Mouse (Mus musculus): Measurements from ENCODE around the gene 1700016K19Rik. TPM values are rescaled to one million over a fixed set of nuclear protein-coding genes. Genes with fewer than 3 reads are reported as not detected.
A peak's percentile ranks its signal among the peaks of the same experiment; 100 is the strongest.

1700016K19Rik gene
- 0.12 TPM in 1 of 2 replicates, not detected in the other for polyA plus RNA-seq (2016; fragmentation: Nextera tagmentation; extraction: Ambion mirVana)

GRCm38 (mm10) chr11:75999440-76000155, at the start of gene 1700016K19Rik:
Gene 1700016K19Rik (plus strand): TSS chr11:75999912.
- 14% methylated on average over 36 of the region's 36 CpGs for WGBS
- Histone ChIP-seq H3K4me1 (peaks cover 8% of the 10 kb centered on the region), H3K4me3 (peak within 1 kb of the TSS; percentile 72), H3K36me3 (no peaks in the 10 kb centered on the region), H3K27me3 (ENCODE audit: low read depth, poor library complexity, severe bottlenecking) (peaks cover 34% of the 10 kb centered on the region), H3K27ac (replicated peaks) (no peak within 1 kb of the TSS; the same call in 1 of the 2 replicates), H3K9me3 (replicated peaks) (no peaks in the 10 kb centered on the region)
- DNase-seq (ENCODE audit: low spot score), result peak; percentile 74

- H3K27me3 ChIP-seq (ENCODE audit: low read depth, poor library complexity, severe bottlenecking), result 0 out of 2 replicates have a peak, but pooled peaks cover 4% of the 10 kb centered on the region
- peaks cover 23% of the 10 kb centered on the region for H3K4me1 ChIP-seq
- DNase-seq (ENCODE audit: low spot score), result no peak
- H3K9me3 ChIP-seq (replicated peaks), result no peaks in the 10 kb centered on the region
- no peak overlapping the region for H3K4me3 ChIP-seq
- H3K36me3 ChIP-seq, result no peaks in the 10 kb centered on the region
- no peak overlapping the region for H3K27ac ChIP-seq (replicated peaks)
- WGBS, result 87% methylated on average over 3 of the region's 3 CpGs
These were observed 49.3 kb upstream of the 1700016K19Rik start for GRCm38 (mm10) chr11:75950459-75950858.

- H3K4me1 ChIP-seq, result peaks cover 9% of the 10 kb centered on the region
- no peak overlapping the region for H3K4me3 ChIP-seq
- H3K27ac ChIP-seq (replicated peaks), result no peak overlapping the region
- DNase-seq (ENCODE audit: low spot score), result no peak
- no peaks in the 10 kb centered on the region for H3K36me3 ChIP-seq
- 85% methylated on average over 5 of the region's 5 CpGs for WGBS
- no peaks in the 10 kb centered on the region for H3K9me3 ChIP-seq (replicated peaks)
- H3K27me3 ChIP-seq (ENCODE audit: low read depth, poor library complexity, severe bottlenecking), result 0 out of 2 replicates have a peak, but pooled peaks cover 4% of the 10 kb centered on the region
These were observed 47.8 kb upstream of the 1700016K19Rik start for GRCm38 (mm10) chr11:75951895-75952294.

GRCm38 (mm10) chr11:75954896-75955295, 44.8 kb upstream of the 1700016K19Rik start:
- Histone ChIP-seq H3K9me3 (replicated peaks) (no peaks in the 10 kb centered on the region), H3K4me3 (no peak overlapping the region), H3K36me3 (no peaks in the 10 kb centered on the region), H3K4me1 (no peaks in the 10 kb centered on the region), H3K27ac (replicated peaks) (no peak overlapping the region), H3K27me3 (ENCODE audit: low read depth, poor library complexity, severe bottlenecking) (peaks cover 4% of the 10 kb centered on the region; the same call in 1 of the 2 replicates)
- no peak for DNase-seq (ENCODE audit: low spot score)
- 94% methylated on average over 9 of the region's 9 CpGs for WGBS

DNA sequence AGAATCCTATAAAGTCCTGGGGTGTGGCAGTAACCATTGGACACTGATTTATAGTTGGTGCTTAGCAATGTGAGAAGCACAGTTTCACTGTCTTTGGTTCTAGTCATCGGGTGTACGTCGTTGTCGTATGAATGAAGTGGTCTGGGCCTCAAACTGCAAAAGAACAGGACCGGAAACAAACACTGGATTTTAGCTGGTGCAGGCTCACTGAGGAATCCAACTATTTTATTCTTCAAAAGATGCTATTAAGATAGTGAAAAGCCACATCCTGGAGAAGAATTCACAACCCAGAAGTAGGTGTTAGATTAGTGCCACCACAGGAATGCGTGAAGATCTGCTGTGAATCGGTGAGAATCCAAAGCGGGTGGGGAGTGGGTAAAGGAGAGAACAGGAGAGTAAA, 43.1 kb upstream of the 1700016K19Rik start:
- H3K9me3 ChIP-seq (replicated peaks), result no peaks in the 10 kb centered on the region
- H3K4me3 ChIP-seq, result no peak overlapping the region
- DNase-seq (ENCODE audit: low spot score), result no peak
- H3K4me1 ChIP-seq, result peaks cover under 1% of the 10 kb centered on the region; the same call in 1 of the 2 replicates
- no peaks in the 10 kb centered on the region for H3K36me3 ChIP-seq
- no peak overlapping the region for H3K27ac ChIP-seq (replicated peaks)
- WGBS, result 83% methylated on average over 8 of the region's 8 CpGs
- H3K27me3 ChIP-seq (ENCODE audit: low read depth, poor library complexity, severe bottlenecking), result peaks cover 6% of the 10 kb centered on the region

DNA sequence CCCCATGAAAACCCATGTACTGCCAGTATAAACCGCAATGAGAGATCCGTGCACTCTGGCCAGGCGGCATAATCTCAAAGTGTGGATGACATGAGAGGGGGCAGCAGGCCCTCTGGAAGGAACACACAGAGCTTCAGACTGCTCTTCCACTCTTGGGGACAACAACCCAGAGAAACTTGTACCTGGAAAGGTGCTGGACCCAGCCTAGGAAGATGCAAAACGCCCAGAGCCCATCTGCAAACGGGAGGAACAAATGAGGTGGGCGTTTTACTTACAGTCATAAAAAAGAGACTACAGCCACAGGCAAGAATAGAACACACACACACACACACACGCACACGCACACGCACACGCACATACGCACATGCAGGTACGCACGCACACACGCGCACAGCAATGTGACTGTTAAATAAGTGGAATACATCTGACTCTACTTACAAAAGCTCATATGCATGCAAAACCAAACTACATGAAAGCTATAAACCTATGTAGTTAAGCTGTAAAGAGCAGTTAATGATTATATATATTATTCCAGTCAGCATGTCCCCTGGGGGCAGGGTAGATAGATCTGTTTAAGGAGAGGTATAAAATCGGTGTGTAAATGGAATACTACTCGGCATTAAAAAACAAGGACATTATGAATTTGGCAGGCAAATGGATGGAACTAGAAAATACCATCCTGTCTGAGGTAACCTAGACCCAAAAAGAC, 42.4 kb upstream of the 1700016K19Rik start:
- peaks cover 7% of the 10 kb centered on the region for H3K4me1 ChIP-seq
- peaks cover 12% of the 10 kb centered on the region for H3K27me3 ChIP-seq (ENCODE audit: low read depth, poor library complexity, severe bottlenecking)
- H3K4me3 ChIP-seq, result no peak overlapping the region
- no peaks in the 10 kb centered on the region for H3K9me3 ChIP-seq (replicated peaks)
- H3K36me3 ChIP-seq, result no peaks in the 10 kb centered on the region
- H3K27ac ChIP-seq (replicated peaks), result no peak overlapping the region
- WGBS, result 91% methylated on average over 17 of the region's 17 CpGs
- DNase-seq (ENCODE audit: low spot score), result no peak

GRCm38 (mm10) chr11:75961782-75962181, 37.9 kb upstream of the 1700016K19Rik start:
- peaks cover 52% of the 10 kb centered on the region for H3K4me1 ChIP-seq
- no peaks in the 10 kb centered on the region for H3K36me3 ChIP-seq
- 90% methylated on average over 7 of the region's 7 CpGs for WGBS
- no peak overlapping the region for H3K4me3 ChIP-seq
- H3K9me3 ChIP-seq (replicated peaks), result no peaks in the 10 kb centered on the region
- DNase-seq (ENCODE audit: low spot score), result no peak
- peaks cover 43% of the 10 kb centered on the region for H3K27me3 ChIP-seq (ENCODE audit: low read depth, poor library complexity, severe bottlenecking)
- H3K27ac ChIP-seq (replicated peaks), result no peak overlapping the region

DNA sequence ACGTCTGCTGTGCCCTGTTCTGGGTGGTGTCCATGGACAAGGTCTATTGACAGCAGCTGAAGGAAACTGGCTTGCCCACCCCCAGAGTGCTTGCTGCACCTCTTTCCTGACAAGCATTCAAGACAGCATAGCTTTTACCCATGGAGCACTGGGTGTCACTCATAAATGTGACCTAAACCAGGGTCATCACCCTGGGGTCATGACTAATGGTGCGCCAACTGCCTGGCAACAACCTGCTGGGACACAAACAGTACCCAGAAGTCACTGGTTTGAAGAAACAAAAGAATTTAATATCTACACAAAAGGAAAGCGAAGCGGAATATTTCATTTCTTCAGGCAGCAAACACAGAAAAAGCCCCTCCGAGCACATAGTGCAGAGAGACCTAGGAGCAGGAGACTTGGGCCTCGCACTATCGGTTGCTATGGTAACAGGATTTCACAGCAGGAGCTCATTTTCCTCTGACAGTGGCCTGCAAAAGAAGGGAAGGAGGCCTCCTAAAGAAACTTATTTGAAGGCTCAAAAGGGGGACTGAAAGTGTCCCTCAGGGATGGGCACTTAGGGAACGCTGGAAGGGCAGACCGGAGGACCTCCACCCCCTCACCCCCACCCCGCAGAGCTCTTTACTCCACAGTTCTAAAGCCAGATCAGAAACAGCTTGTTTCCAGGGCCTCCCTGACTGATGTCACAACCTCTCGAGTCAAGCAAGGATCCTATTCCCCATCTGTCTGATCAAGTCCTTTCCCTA, 35.8 kb upstream of the 1700016K19Rik start:
- 17% methylated on average over 11 of the region's 11 CpGs for WGBS
- Histone ChIP-seq H3K27ac (replicated peaks) (peak overlapping the region; percentile 84), H3K9me3 (replicated peaks) (no peaks in the 10 kb centered on the region), H3K36me3 (no peaks in the 10 kb centered on the region), H3K4me3 (peak overlapping the region; percentile 18), H3K27me3 (ENCODE audit: low read depth, poor library complexity, severe bottlenecking) (peaks cover 60% of the 10 kb centered on the region), H3K4me1 (peaks cover 66% of the 10 kb centered on the region)
- peak; percentile 70 for DNase-seq (ENCODE audit: low spot score)

GRCm38 (mm10) chr11:75964476-75964730, 35.3 kb upstream of the 1700016K19Rik start:
- Histone ChIP-seq H3K27me3 (ENCODE audit: low read depth, poor library complexity, severe bottlenecking) (peaks cover 65% of the 10 kb centered on the region), H3K9me3 (replicated peaks) (no peaks in the 10 kb centered on the region), H3K4me1 (peaks cover 68% of the 10 kb centered on the region), H3K36me3 (no peaks in the 10 kb centered on the region), H3K27ac (replicated peaks) (peak overlapping the region; percentile 84), H3K4me3 (peak overlapping the region; percentile 18; the same call in 1 of the 2 replicates)
- DNase-seq (ENCODE audit: low spot score), result no peak
- WGBS, result 26% methylated on average over 4 of the region's 4 CpGs

DNA sequence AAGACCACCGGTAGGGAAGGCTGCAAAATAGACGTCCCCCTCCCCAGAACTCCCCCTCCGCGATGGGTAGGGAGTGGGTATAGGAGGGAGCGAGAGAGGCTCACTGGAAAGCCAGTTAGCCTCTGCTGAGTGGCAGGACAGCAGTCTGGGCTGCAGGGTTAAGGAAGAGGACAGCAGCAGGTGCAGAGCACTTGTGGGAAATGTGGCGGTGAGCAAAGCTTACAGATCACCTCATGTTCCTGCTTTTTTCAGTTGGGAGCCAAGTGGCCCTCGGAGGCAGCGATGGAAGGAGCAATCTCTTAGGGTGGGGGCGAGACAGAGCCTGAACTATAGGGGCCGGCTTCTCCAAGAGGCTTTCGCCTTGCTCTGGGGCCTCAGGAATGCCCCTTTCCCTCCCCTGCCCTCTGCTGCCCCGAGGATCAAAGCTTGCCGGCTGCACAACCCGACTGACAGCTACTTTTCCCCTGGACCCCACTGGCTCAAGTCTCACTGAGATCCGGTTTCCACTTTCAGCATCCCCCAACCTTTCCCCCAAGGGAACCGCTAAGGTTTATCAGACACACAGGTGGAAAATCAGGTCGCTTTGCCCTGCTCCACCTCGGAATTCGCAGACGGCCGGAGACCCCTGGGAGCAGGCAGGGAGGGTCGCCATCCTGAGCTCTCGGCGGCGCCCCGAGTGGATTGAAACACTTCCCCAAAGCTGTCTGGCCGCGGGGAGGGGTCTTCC, 33.9 kb upstream of the 1700016K19Rik start:
- Histone ChIP-seq H3K36me3 (no peaks in the 10 kb centered on the region), H3K27ac (replicated peaks) (peak overlapping the region; percentile 84), H3K4me3 (peak overlapping the region; percentile 76), H3K4me1 (peaks cover 68% of the 10 kb centered on the region), H3K27me3 (ENCODE audit: low read depth, poor library complexity, severe bottlenecking) (peaks cover 75% of the 10 kb centered on the region), H3K9me3 (replicated peaks) (no peaks in the 10 kb centered on the region)
- DNase-seq (ENCODE audit: low spot score), result peak; percentile 63
- WGBS, result 3% methylated on average over 28 of the region's 28 CpGs

- Histone ChIP-seq H3K4me1 (peaks cover 67% of the 10 kb centered on the region), H3K4me3 (peak overlapping the region; percentile 76), H3K36me3 (no peaks in the 10 kb centered on the region), H3K27me3 (ENCODE audit: low read depth, poor library complexity, severe bottlenecking) (peaks cover 77% of the 10 kb centered on the region), H3K27ac (replicated peaks) (peak overlapping the region; percentile 84), H3K9me3 (replicated peaks) (no peaks in the 10 kb centered on the region)
- peak; percentile 70 for DNase-seq (ENCODE audit: low spot score)
- under 1% methylated on average over 85 of the region's 90 CpGs for WGBS
These were observed 33.0 kb upstream of the 1700016K19Rik start for GRCm38 (mm10) chr11:75966401-75967372.

Measured in midbrain, embryonic 10.5 days (tissue).